Mouse (Mus musculus) heart, embryonic 12.5 days (tissue): ENCODE data around the gene Neu2. TPM values are rescaled to one million over a fixed set of nuclear protein-coding genes. Genes with fewer than 3 reads are reported as not detected.

ENCODE experiments used
- ATAC-seq: fragments of 200-750 bp; cut with Nextera tagmentation; 2 replicates; pipeline ENCODE4 v1.8.0; 2017; ENCODE audit warnings: moderate TSS enrichment, moderate library complexity; ENCODE audit not compliant: insufficient number of reproducible peaks, low FRiP score
- H3K27ac ChIP-seq: fragments of 300-500 bp; sonication (generic); 2 replicates; pipeline ENCODE4 v1.5.1; 2016; ENCODE audit warnings: mild to moderate bottlenecking, moderate library complexity; ENCODE audit not compliant: poor library complexity, severe bottlenecking
- H3K27me3 ChIP-seq: fragments of 300-500 bp; sonication (generic); replicated peaks from 2 replicates; pipeline ENCODE4 v1.6.1; 2016; ENCODE audit warnings: mild to moderate bottlenecking, moderate library complexity
- H3K36me3 ChIP-seq: fragments of 300-500 bp; sonication (generic); 2 replicates; pipeline ENCODE4 v1.6.1; 2016; ENCODE audit warnings: mild to moderate bottlenecking, moderate library complexity
- H3K4me1 ChIP-seq: fragments of 300-500 bp; sonication (generic); replicated peaks from 2 replicates; pipeline ENCODE4 v1.6.1; 2016; ENCODE audit warnings: mild to moderate bottlenecking
- H3K4me2 ChIP-seq: fragments of 300-500 bp; sonication (generic); 2 replicates; pipeline ENCODE4 v1.6.1; 2016; ENCODE audit warnings: mild to moderate bottlenecking, moderate library complexity
- H3K4me3 ChIP-seq: fragments of 300-500 bp; sonication (generic); 2 replicates; pipeline ENCODE4 v1.5.1; 2016; ENCODE audit warnings: mild to moderate bottlenecking
- H3K9ac ChIP-seq: fragments of 300-500 bp; sonication (generic); 2 replicates; pipeline ENCODE4 v1.6.1; 2016; ENCODE audit warnings: mild to moderate bottlenecking, moderate library complexity
- H3K9me3 ChIP-seq: fragments of 300-500 bp; sonication (generic); replicated peaks from 2 replicates; pipeline ENCODE4 v1.6.1; 2016; ENCODE audit warnings: mild to moderate bottlenecking, moderate library complexity
- WGBS: fragments of 180-500 bp; shearing (Covaris S2); methylation state at CpG from one replicate; pipeline ENCODE4 v1.1.7; 2016; 5-methylcytosine and 5-hydroxymethylcytosine counted together
- polyA plus RNA-seq: library from polyadenylated mRNA; unstranded; fragments of >200 nt; fragmentation: Nextera tagmentation; extraction: Ambion mirVana; gene quantifications from 2 replicates; pipeline ENCODE4 v1.2.1, GENCODE M21; 2016

The Neu2 gene
- polyA plus RNA-seq, 1 experiment from 2014 or later, result not detected

GRCm38 (mm10) chr1:87580824-87581223 is 71.1 kb downstream of the Neu2 start:
- Histone ChIP-seq H3K27ac (no peak overlapping the region), H3K9ac (no peak overlapping the region), H3K4me3 (no peak overlapping the region), H3K27me3 (no peaks in the 10 kb centered on the region), H3K36me3 (no peaks in the 10 kb centered on the region), H3K4me1 (peaks cover 6% of the 10 kb centered on the region; the same call in 1 of the 2 replicates), H3K4me2 (no peak overlapping the region), H3K9me3 (no peaks in the 10 kb centered on the region)
- WGBS, result 13% methylated on average over 3 of the region's 3 CpGs
- ATAC-seq, result no peak

DNA sequence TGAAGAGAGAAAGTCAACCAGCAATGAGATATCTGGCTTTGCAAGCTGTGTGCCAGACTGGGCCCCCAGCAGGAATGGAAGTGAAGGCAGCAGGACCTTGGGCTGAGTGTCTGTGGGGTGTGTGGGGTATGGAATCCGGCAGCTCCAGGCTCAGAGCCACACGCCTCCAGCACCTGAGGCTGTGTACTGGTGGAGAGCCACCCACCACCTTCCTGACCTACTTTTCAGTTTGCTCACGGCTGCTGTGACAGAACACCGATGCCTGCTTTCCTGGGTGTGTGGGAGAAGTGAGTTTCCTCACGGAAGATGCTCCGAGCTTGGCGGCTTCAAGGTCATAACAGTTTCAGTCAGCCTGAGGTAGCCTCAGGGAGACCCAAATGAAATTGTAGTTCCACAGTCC is 79.5 kb downstream of the Neu2 start:
- no peak overlapping the region for H3K9ac ChIP-seq
- no peaks in the 10 kb centered on the region for H3K36me3 ChIP-seq
- no peak overlapping the region for H3K4me3 ChIP-seq
- WGBS, result 80% methylated on average over 7 of the region's 7 CpGs
- no peaks in the 10 kb centered on the region for H3K27me3 ChIP-seq
- H3K27ac ChIP-seq, result no peak overlapping the region
- no peak for ATAC-seq
- no peaks in the 10 kb centered on the region for H3K4me1 ChIP-seq
- no peaks in the 10 kb centered on the region for H3K9me3 ChIP-seq
- H3K4me2 ChIP-seq, result no peak overlapping the region

- 83% methylated on average over 8 of the region's 8 CpGs for WGBS
- no peaks in the 10 kb centered on the region for H3K36me3 ChIP-seq
- H3K9me3 ChIP-seq, result no peaks in the 10 kb centered on the region
- no peak for ATAC-seq
- no peak overlapping the region for H3K27ac ChIP-seq
- no peaks in the 10 kb centered on the region for H3K4me1 ChIP-seq
- no peak overlapping the region for H3K4me2 ChIP-seq
- no peak overlapping the region for H3K4me3 ChIP-seq
- H3K27me3 ChIP-seq, result no peaks in the 10 kb centered on the region
- no peak overlapping the region for H3K9ac ChIP-seq
Measured at GRCm38 (mm10) chr1:87589980-87590379, 80.3 kb downstream of the Neu2 start.

- ATAC-seq, result no peak
- Histone ChIP-seq H3K9ac (no peak overlapping the region), H3K9me3 (no peaks in the 10 kb centered on the region), H3K4me1 (no peaks in the 10 kb centered on the region), H3K36me3 (no peaks in the 10 kb centered on the region), H3K27ac (no peak overlapping the region), H3K4me3 (no peak overlapping the region), H3K27me3 (no peaks in the 10 kb centered on the region), H3K4me2 (no peak overlapping the region)
- 36% methylated on average over 3 of the region's 3 CpGs for WGBS
Measured at GRCm38 (mm10) chr1:87594261-87594660, 84.6 kb downstream of the Neu2 start.

DNA sequence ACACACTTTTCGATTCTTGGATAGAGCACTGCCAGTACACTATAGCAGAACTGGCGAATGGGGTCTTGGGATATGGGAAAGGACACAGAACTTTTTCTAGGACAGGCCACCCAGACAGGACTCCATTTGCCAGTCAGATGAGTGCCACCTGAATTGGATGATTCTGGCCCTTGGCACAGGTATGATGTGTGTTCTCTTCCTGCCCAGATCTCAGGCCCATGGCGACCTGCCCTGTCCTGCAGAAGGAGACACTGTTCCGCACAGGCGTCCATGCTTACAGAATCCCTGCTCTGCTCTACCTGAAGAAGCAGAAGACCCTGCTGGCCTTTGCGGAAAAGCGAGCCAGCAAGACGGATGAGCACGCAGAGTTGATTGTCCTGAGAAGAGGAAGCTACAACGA is 85.0 kb downstream of the Neu2 start:
- no peak overlapping the region for H3K4me2 ChIP-seq
- no peaks in the 10 kb centered on the region for H3K36me3 ChIP-seq
- no peaks in the 10 kb centered on the region for H3K27me3 ChIP-seq
- H3K4me1 ChIP-seq, result no peaks in the 10 kb centered on the region
- H3K9me3 ChIP-seq, result no peaks in the 10 kb centered on the region
- no peak overlapping the region for H3K4me3 ChIP-seq
- WGBS, result 88% methylated on average over 10 of the region's 10 CpGs
- ATAC-seq, result no peak
- H3K27ac ChIP-seq, result no peak overlapping the region
- H3K9ac ChIP-seq, result no peak overlapping the region

GRCm38 (mm10) chr1:87600533-87600932 is 90.8 kb downstream of the Neu2 start:
- H3K36me3 ChIP-seq, result no peaks in the 10 kb centered on the region
- no peaks in the 10 kb centered on the region for H3K27me3 ChIP-seq
- 75% methylated on average over 7 of the region's 7 CpGs for WGBS
- H3K27ac ChIP-seq, result no peak overlapping the region
- H3K4me1 ChIP-seq, result no peaks in the 10 kb centered on the region
- H3K4me3 ChIP-seq, result no peak overlapping the region
- no peak for ATAC-seq
- no peak overlapping the region for H3K9ac ChIP-seq
- H3K4me2 ChIP-seq, result no peak overlapping the region
- no peaks in the 10 kb centered on the region for H3K9me3 ChIP-seq

GRCm38 (mm10) chr1:87601801-87602200 is 92.1 kb downstream of the Neu2 start:
- Histone ChIP-seq H3K36me3 (no peaks in the 10 kb centered on the region), H3K9ac (no peak overlapping the region), H3K4me3 (no peak overlapping the region), H3K4me2 (no peak overlapping the region), H3K4me1 (no peaks in the 10 kb centered on the region), H3K27me3 (0 out of 2 replicates have a peak, but pooled peaks cover 4% of the 10 kb centered on the region), H3K9me3 (no peaks in the 10 kb centered on the region), H3K27ac (no peak overlapping the region)
- no peak for ATAC-seq
- WGBS, result 65% methylated on average over 2 of the region's 2 CpGs

GRCm38 (mm10) chr1:87603389-87603788 is 93.7 kb downstream of the Neu2 start:
- H3K4me2 ChIP-seq, result no peak overlapping the region
- H3K4me1 ChIP-seq, result no peaks in the 10 kb centered on the region
- H3K27ac ChIP-seq, result no peak overlapping the region
- no peaks in the 10 kb centered on the region for H3K9me3 ChIP-seq
- H3K27me3 ChIP-seq, result 0 out of 2 replicates have a peak, but pooled peaks cover 6% of the 10 kb centered on the region
- no peaks in the 10 kb centered on the region for H3K36me3 ChIP-seq
- H3K4me3 ChIP-seq, result no peak overlapping the region
- ATAC-seq, result no peak
- WGBS, result 90% methylated on average over 5 of the region's 5 CpGs
- H3K9ac ChIP-seq, result no peak overlapping the region

DNA sequence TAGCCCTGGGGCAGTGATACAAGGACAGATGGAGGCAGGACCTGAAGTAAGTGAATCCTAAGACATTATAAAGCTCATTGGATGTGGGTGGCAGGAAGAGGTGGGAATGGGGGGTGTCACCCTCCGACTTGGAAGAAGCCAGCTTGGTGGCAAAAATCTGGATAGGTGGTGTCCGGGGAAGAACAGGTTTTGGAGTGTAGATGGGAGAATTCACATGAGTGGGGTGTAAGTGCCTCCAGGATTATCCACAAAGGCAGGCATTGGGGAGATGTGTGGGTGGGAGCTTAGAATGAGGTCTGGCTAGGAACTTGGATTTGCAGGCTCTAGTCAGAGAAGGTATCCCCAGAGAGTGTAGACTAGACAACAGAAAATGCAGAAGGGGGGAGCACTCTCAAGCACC is 95.6 kb downstream of the Neu2 start:
- Histone ChIP-seq H3K4me1 (no peaks in the 10 kb centered on the region), H3K36me3 (no peaks in the 10 kb centered on the region), H3K27ac (no peak overlapping the region), H3K4me2 (no peak overlapping the region), H3K9me3 (no peaks in the 10 kb centered on the region), H3K4me3 (no peak overlapping the region), H3K9ac (no peak overlapping the region), H3K27me3 (0 out of 2 replicates have a peak, but pooled peaks cover 6% of the 10 kb centered on the region)
- 83% methylated on average over 2 of the region's 2 CpGs for WGBS
- no peak for ATAC-seq

DNA sequence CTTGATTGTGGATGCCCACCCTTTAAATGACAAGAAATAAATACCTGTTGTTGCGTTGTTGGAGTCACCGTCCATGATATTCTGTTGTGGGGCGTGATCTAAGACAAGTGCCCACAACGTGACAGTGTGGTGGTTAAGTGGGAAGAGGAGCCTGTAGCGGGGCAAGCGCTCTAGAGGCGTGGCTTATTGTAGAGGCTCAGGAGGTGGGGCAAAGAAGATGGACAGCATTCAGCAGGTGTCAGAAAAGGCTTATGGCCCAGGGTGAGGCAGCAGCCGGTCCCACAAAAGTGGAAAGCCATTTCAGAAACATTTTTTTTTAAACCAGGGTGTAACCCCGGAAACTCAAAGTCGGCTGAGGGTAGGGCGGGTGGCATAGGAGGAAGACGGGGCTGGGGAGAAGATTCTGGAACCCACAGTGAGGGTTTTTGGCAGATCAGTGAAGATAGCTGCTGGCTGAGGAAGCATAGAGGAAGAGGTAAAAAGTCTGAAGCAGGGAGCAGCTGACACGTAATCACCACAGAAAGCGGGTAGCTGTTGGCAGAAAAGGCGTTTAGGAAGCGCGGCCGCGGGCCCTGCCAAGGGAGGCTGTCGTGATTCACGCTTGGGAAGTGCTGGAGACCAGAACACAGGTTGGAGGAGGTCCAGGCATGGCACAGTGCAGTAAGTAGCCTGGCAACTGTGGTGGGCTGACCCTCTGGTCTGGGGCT is 97.8 kb downstream of the Neu2 start:
- 71% methylated on average over 21 of the region's 21 CpGs for WGBS
- H3K36me3 ChIP-seq, result no peaks in the 10 kb centered on the region
- no peak for ATAC-seq
- no peak overlapping the region for H3K4me3 ChIP-seq
- no peak overlapping the region for H3K27ac ChIP-seq
- 0 out of 2 replicates have a peak, but pooled peaks cover 6% of the 10 kb centered on the region for H3K27me3 ChIP-seq
- no peaks in the 10 kb centered on the region for H3K4me1 ChIP-seq
- H3K9ac ChIP-seq, result no peak overlapping the region
- no peak overlapping the region for H3K4me2 ChIP-seq
- H3K9me3 ChIP-seq, result no peaks in the 10 kb centered on the region

GRCm38 (mm10) chr1:87608416-87609046 is 98.8 kb downstream of the Neu2 start:
- Histone ChIP-seq H3K4me1 (no peaks in the 10 kb centered on the region), H3K27me3 (0 out of 2 replicates have a peak, but pooled peaks cover 6% of the 10 kb centered on the region), H3K4me3 (no peak overlapping the region), H3K9ac (no peak overlapping the region), H3K36me3 (no peaks in the 10 kb centered on the region), H3K27ac (no peak overlapping the region), H3K9me3 (peaks cover 4% of the 10 kb centered on the region), H3K4me2 (no peak overlapping the region)
- 37% methylated on average over 7 of the region's 7 CpGs for WGBS
- ATAC-seq, result no peak
